Comparison of ENCODE assay signal across 22 mouse cellular contexts in the genomic region with DNA sequence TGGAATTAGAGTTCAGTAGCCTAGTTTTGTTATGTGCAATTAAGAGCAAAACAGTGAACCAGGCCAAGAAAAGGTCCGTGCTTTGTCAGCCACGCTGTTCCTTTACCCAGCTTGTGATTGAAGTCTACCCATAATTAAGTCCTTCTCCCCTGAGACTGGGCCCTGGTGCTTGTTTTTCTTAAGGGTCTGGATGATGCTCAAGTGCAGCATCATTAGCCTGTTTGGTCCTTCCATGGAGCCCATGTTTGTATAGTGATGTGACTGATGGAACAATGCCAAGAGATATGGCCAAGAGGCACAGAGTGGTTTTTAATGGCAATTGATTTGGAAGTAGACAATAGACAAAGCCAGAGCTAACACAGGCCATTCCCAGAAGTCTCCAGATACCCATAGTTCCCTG. TPM values are rescaled to one million over a fixed set of nuclear protein-coding genes. Genes with fewer than 3 reads are reported as not detected.
DNase-seq lines count a peak whose midpoint lies in the region; ATAC-seq lines count a peak whose summit lies in the region.
"Had no signal": no experiment of that assay in that cellular context is flagged by ENCODE, and none has a peak within 500 bp of the region (broad histone marks: within the 10 kb centered on the region; RNA-seq: fewer than 3 reads in every experiment).

No protein-coding gene starts in this region.

- no peak overlapping the region for H3K27ac ChIP-seq in forebrain, embryonic 14.5 days (ENCODE audit: low read depth, low read length)
- no peak overlapping the region for H3K27ac ChIP-seq in forebrain, embryonic 10.5 days
- H3K27ac ChIP-seq in neural tube, embryonic 14.5 days (ENCODE audit: low read depth, low read length) = no peak overlapping the region
- no peak overlapping the region for H3K27ac ChIP-seq in neural tube, embryonic 15.5 days (replicated peaks)
- no peak overlapping the region for H3K27ac ChIP-seq in forebrain, embryonic 15.5 days (replicated peaks)
- H3K27ac ChIP-seq: heart, adult 2 months; heart, embryonic 10.5 days; heart, embryonic 13.5 days; hindbrain, embryonic 12.5 days; hindbrain, embryonic 15.5 days had no signal

- H3K9ac ChIP-seq in forebrain, embryonic 14.5 days (ENCODE audit: low read length) = no peak overlapping the region
- H3K9ac ChIP-seq in neural tube, embryonic 14.5 days (replicated peaks; ENCODE audit: low read depth, low read length) = no peak overlapping the region
- H3K9ac ChIP-seq in neural tube, embryonic 15.5 days (replicated peaks) = no peak overlapping the region
- H3K9ac ChIP-seq in forebrain, embryonic 15.5 days (replicated peaks) = no peak overlapping the region
- H3K9ac ChIP-seq: heart, embryonic 13.5 days; hindbrain, embryonic 12.5 days; hindbrain, embryonic 15.5 days had no signal

- H3K4me2 ChIP-seq in forebrain, embryonic 14.5 days (ENCODE audit: low read length) = no peak overlapping the region
- H3K4me2 ChIP-seq in neural tube, embryonic 14.5 days (ENCODE audit: low read depth, low read length) = no peak overlapping the region
- H3K4me2 ChIP-seq in neural tube, embryonic 15.5 days = no peak overlapping the region
- H3K4me2 ChIP-seq in forebrain, embryonic 15.5 days (replicated peaks) = no peak overlapping the region
- H3K4me2 ChIP-seq: heart, embryonic 13.5 days; hindbrain, embryonic 12.5 days; hindbrain, embryonic 15.5 days had no signal

- H3K9me3 ChIP-seq in forebrain, embryonic 14.5 days (replicated peaks; ENCODE audit: control insufficient read depth, low read length) = no peaks in the 10 kb centered on the region
- H3K9me3 ChIP-seq in forebrain, embryonic 10.5 days = no peaks in the 10 kb centered on the region
- H3K9me3 ChIP-seq in neural tube, embryonic 14.5 days (ENCODE audit: control insufficient read depth, low read length) = no peaks in the 10 kb centered on the region
- H3K9me3 ChIP-seq in neural tube, embryonic 15.5 days (replicated peaks) = no peaks in the 10 kb centered on the region
- H3K9me3 ChIP-seq in forebrain, embryonic 15.5 days = no peaks in the 10 kb centered on the region
- H3K9me3 ChIP-seq: heart, embryonic 10.5 days; heart, embryonic 13.5 days; hindbrain, embryonic 12.5 days; hindbrain, embryonic 15.5 days had no signal

- no peaks in the 10 kb centered on the region for H3K27me3 ChIP-seq in forebrain, embryonic 14.5 days (replicated peaks; ENCODE audit: control insufficient read depth, insufficient read depth, low read length)
- H3K27me3 ChIP-seq in forebrain, embryonic 10.5 days (ENCODE audit: poor library complexity, severe bottlenecking) = no peaks in the 10 kb centered on the region
- no peaks in the 10 kb centered on the region for H3K27me3 ChIP-seq in neural tube, embryonic 14.5 days (ENCODE audit: control insufficient read depth, insufficient read depth, low read length)
- H3K27me3 ChIP-seq in neural tube, embryonic 15.5 days (replicated peaks) = no peaks in the 10 kb centered on the region
- H3K27me3 ChIP-seq in forebrain, embryonic 15.5 days = no peaks in the 10 kb centered on the region
- H3K27me3 ChIP-seq: heart, embryonic 13.5 days; hindbrain, embryonic 12.5 days; hindbrain, embryonic 15.5 days had no signal

- no peak overlapping the region for H3K4me3 ChIP-seq in forebrain, embryonic 14.5 days (ENCODE audit: low read depth, low read length)
- no peak overlapping the region for H3K4me3 ChIP-seq in forebrain, embryonic 10.5 days
- H3K4me3 ChIP-seq in neural tube, embryonic 14.5 days (ENCODE audit: low read depth, low read length) = no peak overlapping the region
- H3K4me3 ChIP-seq in neural tube, embryonic 15.5 days (replicated peaks) = no peak overlapping the region
- no peak overlapping the region for H3K4me3 ChIP-seq in forebrain, embryonic 15.5 days
- H3K4me3 ChIP-seq: heart, adult 2 months; heart, embryonic 10.5 days; heart, embryonic 13.5 days; hindbrain, embryonic 12.5 days; hindbrain, embryonic 15.5 days had no signal

- peak; percentile 57 for DNase-seq in forebrain, embryonic 14.5 days (ENCODE audit: low spot score)
- no peak for DNase-seq in forebrain, embryonic 10.5 days (ENCODE audit: extremely low spot score, low spot score)
- no peak for DNase-seq in layer of hippocampus, postnatal 14 days (ENCODE audit: low spot score in 2 of 2)
- DNase-seq: adrenal gland, adult 2 months; adrenal gland, postnatal 14 days; cerebellum, adult 11-12 months; cerebellum, adult 8-10 months; cerebellum, postnatal 10 days; cerebellum, postnatal 36 days; embryo, embryonic 11 days; gastrocnemius, postnatal 25 days; heart, adult 2 months had no signal

- no peaks in the 10 kb centered on the region for H3K4me1 ChIP-seq in forebrain, embryonic 14.5 days (ENCODE audit: control insufficient read depth, insufficient read depth, low read length)
- no peaks in the 10 kb centered on the region for H3K4me1 ChIP-seq in forebrain, embryonic 10.5 days
- no peaks in the 10 kb centered on the region for H3K4me1 ChIP-seq in neural tube, embryonic 14.5 days (ENCODE audit: control insufficient read depth, insufficient read depth, low read length)
- H3K4me1 ChIP-seq in neural tube, embryonic 15.5 days = no peaks in the 10 kb centered on the region
- no peaks in the 10 kb centered on the region for H3K4me1 ChIP-seq in forebrain, embryonic 15.5 days
- H3K4me1 ChIP-seq: heart, embryonic 10.5 days; hindbrain, embryonic 12.5 days; hindbrain, embryonic 15.5 days had no signal

- 24% methylated on average over 2 of the region's 2 CpGs for WGBS in forebrain, embryonic 14.5 days
- WGBS in forebrain, embryonic 10.5 days = 86% methylated on average over 2 of the region's 2 CpGs
- WGBS in neural tube, embryonic 14.5 days = 52% methylated on average over 2 of the region's 2 CpGs
- WGBS in neural tube, embryonic 15.5 days = 58% methylated on average over 2 of the region's 2 CpGs
- 17% methylated on average over 2 of the region's 2 CpGs for WGBS in forebrain, embryonic 15.5 days

- ATAC-seq in forebrain, embryonic 14.5 days = peak; percentile 78
- ATAC-seq in neural tube, embryonic 14.5 days (ENCODE audit: low read depth) = peak; percentile 46; the same call in 1 of the 2 replicates
- ATAC-seq in neural tube, embryonic 15.5 days (ENCODE audit: low FRiP score) = no peak
- peak; percentile 63; the same call in 1 of the 2 replicates for ATAC-seq in forebrain, embryonic 15.5 days (replicated peaks)
- ATAC-seq: CD4-positive, CD25-positive, alpha-beta regulatory T cell, adult 4 months; intestine, postnatal 0 days had no signal

- no peaks in the 10 kb centered on the region for H3K36me3 ChIP-seq in forebrain, embryonic 14.5 days (ENCODE audit: control insufficient read depth, insufficient read depth, low read length)
- H3K36me3 ChIP-seq in forebrain, embryonic 10.5 days (replicated peaks) = no peaks in the 10 kb centered on the region
- H3K36me3 ChIP-seq in neural tube, embryonic 14.5 days (ENCODE audit: control insufficient read depth, insufficient read depth, low read length) = no peaks in the 10 kb centered on the region
- H3K36me3 ChIP-seq in neural tube, embryonic 15.5 days = no peaks in the 10 kb centered on the region
- H3K36me3 ChIP-seq in forebrain, embryonic 15.5 days = no peaks in the 10 kb centered on the region
- H3K36me3 ChIP-seq: heart, embryonic 10.5 days; heart, embryonic 13.5 days; hindbrain, embryonic 12.5 days; hindbrain, embryonic 15.5 days had no signal

RNA-seq across cellular contexts. Expression of gene Epb41l3, which starts 36.7 kb away (rescaled TPM):
- polyA plus RNA-seq in forebrain, embryonic 14.5 days (2014; fragmentation: Nextera tagmentation; extraction: Ambion mirVana) = 53.8 and 66.7 TPM in 2 replicates
- polyA plus RNA-seq in forebrain, embryonic 10.5 days (2016; fragmentation: Nextera tagmentation; extraction: Ambion mirVana) = 49.1 and 50.8 TPM in 2 replicates
- 126 and 142 TPM in 2 replicates for polyA plus RNA-seq in neural tube, embryonic 14.5 days (2014; fragmentation: Nextera tagmentation; extraction: Ambion mirVana)
- 134 and 142 TPM in 2 replicates for polyA plus RNA-seq in neural tube, embryonic 15.5 days (2015; fragmentation: Nextera tagmentation; extraction: Ambion mirVana)
- polyA plus RNA-seq in forebrain, embryonic 15.5 days (2015; fragmentation: Nextera tagmentation; extraction: Ambion mirVana) = 64.6 and 67.3 TPM in 2 replicates
- total RNA-seq in layer of hippocampus, postnatal 14 days (2021) = 100 to 1,000 TPM; 136 to 169 TPM
- total RNA-seq: MEL had no signal
